Mouse (Mus musculus) urinary bladder, adult 18-20 months (tissue): Measurements from ENCODE around the gene Lamc3.

Experiments used
- DNase-seq, 2 experiments: peaks; one replicate each; pipeline ENCODE4 v3.0.0; 2022; ENCODE audit warnings: low spot score in 2 of 2, mixed read lengths in 2 of 2

Lamc3 gene

GRCm38 (mm10) chr2:31887030-31887429, at the start of gene Lamc3:
Gene Lamc3, plus strand, starts transcription at chr2:31887291.
- peak in 1 of 2 experiments; percentile 10 for DNase-seq

DNA sequence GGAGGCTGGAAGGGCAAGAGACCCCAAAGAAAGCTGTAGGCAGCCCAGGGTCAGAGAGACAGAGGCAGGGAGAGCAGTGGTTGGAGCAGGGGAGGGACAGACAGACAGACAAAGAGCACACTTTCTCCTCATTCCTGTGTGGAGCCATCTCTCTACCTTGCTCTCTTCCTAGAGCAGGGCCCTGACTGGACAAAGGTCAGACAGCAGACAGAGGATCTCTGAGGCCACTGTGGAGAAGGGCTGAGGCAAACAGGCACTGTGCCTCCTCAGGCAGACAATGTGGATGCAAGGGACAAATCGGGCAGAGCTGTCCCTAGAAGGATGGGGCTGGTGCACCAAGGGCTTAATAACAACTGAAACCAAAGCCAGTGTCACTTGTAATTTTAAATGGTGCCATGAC, 48.2 kb upstream of the Lamc3 start:
- DNase-seq, result no peak

GRCm38 (mm10) chr2:31844729-31845136, 42.4 kb upstream of the Lamc3 start:
- no peak for DNase-seq

GRCm38 (mm10) chr2:31845512-31845895, 41.6 kb upstream of the Lamc3 start:
- no peak for DNase-seq

DNA sequence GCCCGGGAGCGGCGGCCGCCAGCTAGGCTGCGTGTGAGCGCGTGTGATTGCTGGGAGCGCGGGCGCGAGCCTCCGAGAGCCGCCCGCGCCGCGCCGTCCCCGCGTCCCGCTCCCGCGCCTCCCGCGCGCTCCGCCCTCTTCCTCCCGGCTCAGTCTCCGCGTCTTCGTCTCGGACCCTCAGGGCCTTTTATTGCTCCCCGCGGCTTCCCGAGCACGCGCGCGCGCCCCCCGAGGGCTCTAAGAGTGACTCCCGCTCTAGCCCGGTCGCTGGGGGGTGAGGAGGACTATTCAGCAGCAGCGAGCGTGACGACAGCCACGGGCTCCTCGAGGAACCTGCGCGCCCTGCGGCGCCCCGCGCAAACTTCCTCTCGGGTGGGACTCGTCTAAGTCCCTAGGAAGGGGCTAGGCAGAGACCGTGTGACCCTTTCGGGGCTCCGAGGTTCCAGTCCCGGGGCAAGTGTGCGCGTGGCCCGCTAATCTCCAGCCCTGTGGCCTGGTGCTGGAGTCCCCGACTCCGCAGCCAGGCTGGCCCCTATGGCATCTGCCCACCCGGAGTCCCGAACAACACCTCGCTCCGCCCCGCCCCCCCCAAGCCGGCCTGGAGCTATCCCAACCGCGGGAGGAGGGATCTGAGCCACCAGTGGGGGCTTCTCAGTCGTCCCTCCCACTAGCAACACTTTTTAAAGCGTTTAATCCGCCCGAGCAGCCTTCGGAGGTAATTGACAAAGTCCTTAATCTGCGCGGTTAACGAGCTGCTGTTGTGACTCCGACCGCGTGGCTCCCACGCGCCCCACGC, 41.0 kb upstream of the Lamc3 start, which contains the start of gene Fibcd1:
TSS of gene Fibcd1 (minus strand) at position 110 of the 796 bp plus-strand sequence.
- DNase-seq, result no peak

DNA sequence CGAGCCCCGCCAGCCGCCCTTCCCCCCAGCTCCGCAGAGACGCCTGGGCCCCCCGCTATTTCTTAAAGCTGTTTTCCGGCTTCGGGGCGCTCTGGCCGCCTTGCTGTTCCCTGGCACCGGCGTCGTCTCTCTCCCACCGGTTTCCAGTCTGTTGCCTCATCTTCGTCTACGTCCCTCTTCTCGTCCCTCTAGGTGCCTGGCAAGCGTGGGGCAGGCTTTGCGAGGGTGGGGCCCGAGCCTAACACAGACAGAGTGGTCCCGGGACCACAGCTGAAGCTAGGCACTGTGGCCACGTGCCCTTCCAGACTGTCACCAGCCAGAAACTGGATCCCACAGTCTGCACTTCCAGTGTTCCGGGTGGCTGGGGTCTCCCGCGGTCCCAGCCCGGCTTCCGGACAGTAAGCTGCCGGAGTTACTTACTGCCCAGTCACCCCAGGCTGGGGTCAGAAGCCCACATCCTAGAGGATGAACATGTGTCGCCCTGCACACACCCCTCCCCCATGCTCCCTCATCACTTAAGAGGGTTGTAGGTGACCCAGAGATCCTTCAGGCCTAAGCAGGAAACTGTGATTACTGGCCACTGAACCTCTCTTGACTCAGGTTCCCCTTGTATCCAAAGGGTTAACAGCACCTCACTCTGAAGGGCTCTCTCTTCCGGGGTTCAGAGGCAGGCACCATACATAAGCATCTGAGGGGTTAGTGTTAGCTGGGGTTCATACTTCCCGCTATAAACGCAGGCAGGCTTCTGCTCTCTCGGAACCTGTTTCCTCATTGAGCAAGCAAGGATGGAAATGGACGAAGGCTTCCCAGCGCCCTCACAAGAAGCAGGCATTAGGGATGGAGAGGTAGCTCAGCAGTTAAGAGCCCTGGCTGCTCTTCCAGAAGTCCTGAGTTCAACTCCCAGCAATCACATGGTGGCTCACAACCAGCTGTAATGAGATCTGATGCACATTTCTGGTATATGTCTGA, 40.1 kb upstream of the Lamc3 start:
- DNase-seq, result no peak

DNA sequence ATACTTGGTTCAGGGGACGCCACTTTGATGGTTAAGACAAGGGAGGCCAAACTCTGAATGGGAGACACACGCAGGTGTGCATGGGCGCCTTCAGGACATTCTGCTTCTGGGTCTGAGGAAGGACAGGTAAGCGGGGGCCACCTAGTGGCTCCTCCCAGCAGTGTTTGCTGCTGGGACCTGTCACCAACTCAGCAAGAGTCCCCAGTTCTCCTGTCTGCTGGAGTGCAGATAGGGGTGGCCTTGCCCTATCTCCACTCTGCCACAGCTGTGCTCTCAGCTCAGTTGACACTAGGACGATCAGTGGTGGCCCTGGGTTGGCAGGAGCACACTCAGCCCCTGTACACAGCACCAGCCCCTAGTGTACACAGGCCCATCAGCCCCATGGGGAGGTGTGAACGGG, 39.2 kb upstream of the Lamc3 start:
- peak in 1 of 2 experiments; percentile 8 for DNase-seq

DNA sequence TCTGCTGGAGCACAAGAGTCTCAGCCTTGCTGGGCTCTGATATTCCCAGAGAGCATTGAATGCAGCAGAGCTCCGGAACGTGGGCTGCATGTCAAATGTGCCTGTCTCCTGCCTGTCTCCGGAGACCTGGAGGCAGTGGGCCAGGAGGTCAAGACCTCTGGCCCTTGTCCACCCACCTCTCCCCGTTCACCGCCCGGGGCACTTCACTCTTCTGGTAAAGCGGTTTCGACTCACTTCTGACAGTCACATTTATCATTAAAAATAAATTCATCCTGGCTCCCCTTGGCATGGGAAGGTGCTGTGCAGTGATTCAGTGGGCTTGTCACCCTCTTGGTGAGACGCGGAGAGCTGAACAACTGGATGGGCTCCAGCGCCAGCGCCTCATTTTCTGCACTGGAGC, 37.0 kb upstream of the Lamc3 start:
- no peak for DNase-seq

DNA sequence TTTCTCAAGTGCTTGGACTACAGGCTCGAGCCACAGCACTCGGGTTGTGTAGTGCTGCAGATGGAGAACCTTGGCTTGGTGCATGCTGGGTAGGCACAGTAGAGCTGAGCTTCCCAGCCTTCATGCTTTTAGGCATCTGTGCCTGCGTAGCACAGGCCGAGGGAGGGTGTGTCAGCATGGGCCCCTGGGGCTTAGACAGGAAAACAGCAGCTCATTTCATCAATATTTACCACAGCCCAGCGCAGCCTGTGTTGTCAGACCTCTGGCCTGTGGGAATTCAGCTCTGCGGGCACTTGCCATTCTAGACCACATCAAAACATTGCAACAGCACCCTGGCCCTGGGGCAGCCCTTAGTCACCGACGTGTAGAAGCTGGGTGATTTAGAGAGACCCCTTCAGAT, 31.1 kb upstream of the Lamc3 start:
- DNase-seq, result no peak

- no peak for DNase-seq
These were observed 29.9 kb upstream of the Lamc3 start for GRCm38 (mm10) chr2:31857180-31857579.

- no peak for DNase-seq
These were observed 28.6 kb upstream of the Lamc3 start for GRCm38 (mm10) chr2:31858500-31858899.

GRCm38 (mm10) chr2:31862919-31863318, 24.2 kb upstream of the Lamc3 start:
- no peak for DNase-seq

DNA sequence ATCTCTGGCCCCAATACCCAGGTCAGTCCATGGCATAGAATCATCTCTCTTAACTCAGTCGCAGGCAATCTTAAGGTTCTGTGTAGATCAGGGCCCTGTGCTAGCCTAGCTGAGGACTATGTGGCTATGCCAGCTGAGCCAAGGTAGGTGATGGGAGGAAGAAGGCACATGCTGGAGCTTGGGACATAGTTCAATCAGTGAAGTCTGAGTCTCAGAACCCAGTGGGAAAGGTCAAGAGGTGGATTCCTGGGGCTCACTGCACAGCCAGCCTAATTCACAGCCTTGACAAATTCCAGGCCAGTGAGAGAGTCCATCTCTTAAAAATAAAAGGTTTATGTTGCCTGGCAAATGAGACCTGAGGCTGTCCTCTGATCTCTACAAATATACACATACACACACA, 23.3 kb upstream of the Lamc3 start:
- no peak for DNase-seq

DNA sequence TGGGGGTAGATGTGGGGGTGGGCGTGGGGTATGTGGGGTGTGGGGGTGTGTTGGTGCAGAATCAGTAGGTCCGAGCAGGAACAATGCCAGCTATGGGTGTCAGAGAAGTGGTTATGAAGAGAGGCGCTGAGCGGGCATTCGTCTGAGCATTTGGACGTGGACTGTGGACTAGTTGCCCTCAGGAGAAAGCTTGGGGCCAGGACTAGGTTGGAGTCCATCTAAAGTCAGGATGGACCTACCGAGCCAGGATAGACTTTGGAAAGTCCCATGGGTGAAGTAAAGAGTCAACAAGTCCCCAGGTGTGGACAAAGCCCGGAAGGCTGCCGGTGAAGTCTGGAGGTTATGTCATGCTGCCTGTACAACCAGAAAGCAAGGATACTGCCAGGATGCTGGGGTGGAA, 22.2 kb upstream of the Lamc3 start:
- DNase-seq, result no peak

- no peak for DNase-seq
These were observed 21.8 kb upstream of the Lamc3 start for GRCm38 (mm10) chr2:31865322-31865721.

DNA sequence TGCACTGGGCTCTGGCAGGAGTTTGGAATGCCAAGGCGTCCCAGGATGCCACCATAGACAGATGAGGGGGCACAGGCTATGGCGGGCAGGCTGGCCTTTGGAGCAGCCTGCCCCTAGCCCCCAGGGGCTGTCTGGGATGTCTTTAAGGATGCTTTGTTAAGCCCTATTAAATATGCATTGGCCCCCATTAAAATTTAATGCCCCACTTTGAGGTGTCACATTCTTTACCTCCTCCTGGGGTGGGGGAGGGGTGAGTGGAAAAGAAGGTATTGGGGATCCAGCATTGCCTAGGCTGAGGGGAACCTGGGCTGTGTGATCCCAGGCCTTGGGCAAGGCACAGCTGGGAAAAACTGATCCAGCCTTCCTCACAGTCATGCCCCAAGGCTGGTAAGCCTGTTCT, 21.3 kb upstream of the Lamc3 start:
- no peak for DNase-seq

DNA sequence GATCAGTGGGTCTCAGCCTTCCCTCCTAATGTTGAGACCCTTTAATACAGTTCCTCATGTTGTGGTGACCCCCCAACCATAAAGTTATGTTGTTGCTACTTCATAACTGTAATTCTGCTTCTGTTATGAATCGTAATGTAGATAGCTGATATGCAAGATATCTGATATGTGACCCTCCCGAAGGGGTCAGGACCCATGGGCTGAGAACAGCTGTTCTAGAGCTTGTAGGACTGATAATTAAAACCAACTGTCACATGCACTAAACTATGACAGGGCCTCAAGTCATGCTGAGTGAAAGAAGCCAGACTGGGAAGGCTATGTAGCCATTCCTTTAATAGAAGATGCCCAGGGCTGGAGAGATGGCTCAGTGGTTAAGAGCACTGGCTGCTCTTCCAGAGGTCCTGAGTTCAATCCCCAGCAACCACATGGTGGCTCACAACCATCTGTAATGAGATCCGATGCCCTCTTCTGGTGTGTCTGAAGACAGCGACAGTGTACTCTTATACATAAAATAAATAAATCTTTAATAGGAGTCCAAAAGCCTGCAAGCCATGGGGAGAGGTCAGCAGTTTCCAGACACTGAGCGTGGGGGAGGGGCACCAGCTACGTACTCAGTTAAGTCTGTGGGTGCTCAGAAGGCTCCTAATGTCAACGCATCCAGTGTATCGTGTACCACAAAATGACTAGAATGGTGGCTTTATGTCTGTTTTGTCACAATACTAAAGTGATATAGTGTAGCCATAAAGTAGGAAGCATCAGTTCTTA, 19.1 kb upstream of the Lamc3 start:
- no peak for DNase-seq

GRCm38 (mm10) chr2:31868538-31869164, 18.4 kb upstream of the Lamc3 start:
- DNase-seq, result no peak

DNA sequence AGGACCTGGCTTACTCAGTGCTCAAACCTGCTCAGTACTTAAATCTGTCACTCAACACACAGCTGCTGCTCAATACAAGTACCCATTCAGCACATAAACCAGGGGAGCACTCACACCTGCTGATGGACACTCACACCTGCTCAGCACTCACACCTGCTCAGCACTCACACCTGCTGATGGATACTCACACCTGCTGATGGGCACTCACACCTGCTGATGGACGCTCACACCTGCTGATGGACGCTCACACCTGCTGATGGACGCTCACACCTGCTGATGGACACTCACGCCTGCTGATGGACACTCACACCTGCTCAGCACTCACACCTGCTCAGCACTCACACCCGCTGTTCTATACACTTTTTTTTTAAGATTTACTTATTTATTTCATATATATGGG, 17.4 kb upstream of the Lamc3 start:
- no peak for DNase-seq

DNA sequence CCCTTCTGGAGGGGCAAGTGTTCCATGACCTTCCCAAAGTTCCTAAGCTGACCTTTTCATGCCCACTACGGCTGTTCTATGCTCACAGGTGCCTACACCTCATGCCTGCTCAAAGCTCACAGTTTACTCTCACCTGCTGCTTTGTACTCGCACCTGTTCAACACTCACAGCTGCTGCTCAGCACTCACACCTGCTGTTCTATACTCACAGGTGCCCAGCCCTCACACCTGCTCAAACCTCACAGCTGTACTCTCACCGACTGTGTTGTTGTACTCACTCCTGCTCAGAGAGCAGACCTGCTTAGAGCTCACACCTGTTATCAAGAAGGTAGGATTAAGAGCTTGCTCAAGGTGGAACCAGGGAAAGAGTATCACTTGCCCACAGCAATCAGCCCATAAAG, 16.4 kb upstream of the Lamc3 start:
- DNase-seq, result no peak

DNA sequence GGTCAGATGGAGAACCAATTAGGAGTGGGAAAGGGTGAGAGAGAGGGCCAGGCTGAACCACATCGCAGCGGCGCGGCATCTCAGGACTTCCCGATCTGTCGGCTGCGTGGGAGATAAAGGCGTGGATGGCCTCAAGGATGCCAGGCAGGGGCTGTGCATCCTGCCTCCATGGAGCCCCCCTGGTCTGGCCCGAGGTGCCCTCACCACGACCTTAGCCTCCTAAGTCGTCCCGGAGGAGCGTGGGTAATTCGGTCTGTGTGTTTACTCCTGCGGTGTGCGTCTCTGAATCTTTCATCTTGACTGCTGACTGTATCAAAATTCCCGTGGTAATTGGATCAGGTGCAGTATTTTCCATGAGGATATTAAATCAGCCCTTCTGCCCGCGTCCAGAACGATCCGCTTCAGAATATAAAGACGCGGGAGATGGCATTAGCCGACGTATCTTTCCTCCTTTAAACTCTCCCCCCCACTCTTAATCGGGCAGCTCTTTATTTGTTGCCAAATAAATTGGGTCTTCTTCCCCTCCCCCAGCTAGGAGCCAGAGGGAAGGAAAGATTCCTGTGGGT, 12.7 kb upstream of the Lamc3 start:
- no peak for DNase-seq
